Mouse (Mus musculus): ENCODE data around the gene Pds5b.
"Not testable (repeated sequence)": the region's sequence is repeated elsewhere in the genome, so short reads cannot be mapped to it uniquely, and the experiment has no call there.

GRCm38 (mm10) chr5:150666133-150666739, 7.3 kb upstream of the Pds5b start, which contains the start of gene N4bp2l2:
- not testable (repeated sequence) for TF ChIP-seq POLR2A (IDR thresholded peaks at IDR 0.05; ENCODE audit: insufficient read depth, low read depth, low read length); CTCF (IDR thresholded peaks at IDR 0.05); EP300 (IDR thresholded peaks at IDR 0.05; ENCODE audit: insufficient read depth, low read depth, low read length)
